Mouse (Mus musculus) C3H10T1/2 (cell line): ENCODE measurements around the gene Zfp217. TPM values are rescaled to one million over a fixed set of nuclear protein-coding genes. Genes with fewer than 3 reads are reported as not detected.

ENCODE experiments used
- polyA plus RNA-seq, 2 experiments: library from polyadenylated mRNA; unstranded; fragments of >200 nt; fragmentation: generic; extraction: Trizol; gene quantifications; one replicate each; pipeline ENCODE4 v1.2.1; 2012; ENCODE audit warnings: missing spikeins in 2 of 2

Gene Zfp217
- polyA plus RNA-seq, result 1 to 10 TPM in 1 of 2 experiments, under 1 TPM in 1; 0.37 to 3.9 TPM

DNA sequence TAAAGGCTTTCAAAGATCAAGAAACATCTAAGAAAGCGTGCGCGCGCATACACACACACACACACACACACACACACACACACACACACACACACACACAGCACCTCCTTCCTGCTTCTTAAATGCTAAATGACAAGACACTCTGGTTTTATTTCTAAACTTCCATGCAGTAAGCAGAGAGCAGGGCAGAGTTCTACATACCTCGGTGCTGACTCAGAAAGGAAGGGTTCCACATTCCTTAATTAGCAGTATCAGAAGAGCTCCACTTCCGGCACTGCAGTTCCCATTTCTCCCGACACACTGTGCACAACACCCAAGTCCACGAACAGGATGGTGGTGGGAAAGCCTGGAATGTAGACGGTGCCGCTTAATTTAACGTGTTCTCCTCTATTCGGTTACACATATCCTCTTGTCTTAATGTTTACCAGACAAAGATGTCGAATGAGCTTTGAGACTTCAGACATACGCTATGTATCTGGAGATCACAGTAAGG is at the start of gene Zfp217:
Zfp217 (minus strand) TSS at position 443 of the 493 bp plus-strand sequence.

